Mouse (Mus musculus) lung, postnatal 0 days (tissue): ENCODE results near the gene Gm11639.

Experiments used
- CTCF ChIP-seq: IDR thresholded peaks from 2 replicates; pipeline ENCODE4 v1.5.1; 2016; ENCODE audit warnings: antibody characterized with exemption, mild to moderate bottlenecking
- EP300 ChIP-seq: IDR thresholded peaks from 2 replicates; pipeline ENCODE4 v1.6.1; 2016; ENCODE audit warnings: antibody characterized with exemption, mild to moderate bottlenecking, control low read depth

DNA sequence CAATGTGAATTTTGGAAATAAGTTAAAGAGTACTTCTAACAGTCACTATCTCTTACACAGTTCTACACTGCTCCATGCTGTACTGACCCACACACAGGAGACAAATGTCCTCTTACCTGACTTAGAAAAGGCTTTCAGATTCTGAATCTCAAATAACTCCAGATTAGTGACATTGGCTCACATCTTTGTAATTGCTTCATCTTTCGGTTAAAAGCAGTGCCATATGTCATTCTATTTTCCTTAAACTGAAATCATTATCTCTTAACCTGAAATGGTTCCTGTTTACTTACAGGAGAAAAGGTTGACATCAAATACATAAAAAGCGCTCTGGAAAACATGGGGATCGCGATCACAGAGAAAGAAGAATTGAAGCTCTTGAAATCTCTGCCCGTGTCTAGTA, 377.8 kb downstream of the Gm11639 start, which contains the start of gene Efcab3:
- TF ChIP-seq CTCF (no peak), EP300 (no peak)
